Mouse (Mus musculus): ENCODE measurements around the gene Glrx5. TPM values are rescaled to one million over a fixed set of nuclear protein-coding genes. Genes with fewer than 3 reads are reported as not detected.

Gene Glrx5
- polyA plus RNA-seq (2014; fragmentation: Nextera tagmentation; extraction: Ambion mirVana): 214 and 254 TPM in 2 replicates

DNA sequence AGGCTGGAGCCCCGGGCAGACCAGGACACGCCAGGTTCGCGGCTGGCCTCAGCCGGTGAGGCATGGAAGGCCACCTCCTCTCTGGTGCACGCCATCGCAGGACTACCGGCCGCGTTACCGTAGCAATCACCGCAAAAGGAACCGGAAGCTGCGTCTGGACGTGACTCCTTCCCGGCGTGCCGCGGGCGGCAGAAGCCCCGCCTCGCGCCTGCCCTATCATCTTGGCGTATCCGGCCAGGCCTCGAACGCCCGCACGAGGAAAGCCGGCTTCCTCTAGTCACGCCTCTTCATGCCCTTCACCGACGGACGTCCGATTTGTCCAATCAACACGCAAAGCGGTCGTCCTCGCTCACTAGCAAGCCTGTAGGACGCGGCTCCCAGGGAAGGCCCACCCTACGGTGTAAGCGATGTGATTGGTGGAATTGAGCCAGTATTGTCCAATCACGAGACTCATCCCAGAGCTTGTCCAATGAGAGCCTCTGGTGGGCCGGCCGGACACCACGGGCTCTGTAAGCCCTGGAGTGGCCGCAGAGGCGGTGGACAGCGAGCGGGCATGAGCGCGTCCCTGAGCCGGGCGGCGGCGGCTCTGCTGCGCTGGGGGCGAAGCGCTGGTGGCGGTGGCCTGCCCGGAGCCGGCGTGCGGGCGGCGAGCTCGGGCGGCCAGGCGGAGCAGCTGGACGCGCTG, at the start of gene Glrx5:
Glrx5 (plus strand) TSS at position 542 of the 685 bp plus-strand sequence.
- under 1% methylated on average over 72 of the region's 72 CpGs for WGBS (ENCODE audit: insufficient replicate concordance)
- peaks cover 12% of the 10 kb centered on the region for H3K36me3 ChIP-seq (ENCODE audit: control insufficient read depth, insufficient read depth, low read length)
- H3K27ac ChIP-seq (ENCODE audit: low read depth, low read length): peak within 1 kb of the TSS; percentile 89
- no peaks in the 10 kb centered on the region for H3K9me3 ChIP-seq (replicated peaks; ENCODE audit: control insufficient read depth, low read length)
- H3K9ac ChIP-seq (ENCODE audit: low read depth, low read length): peak within 1 kb of the TSS; percentile 88
- H3K4me2 ChIP-seq: peak within 1 kb of the TSS; percentile 83
- H3K4me1 ChIP-seq (ENCODE audit: control insufficient read depth, insufficient read depth, low read length): peaks cover 27% of the 10 kb centered on the region
- H3K4me3 ChIP-seq (ENCODE audit: low read depth, low read length): peak within 1 kb of the TSS; percentile 89
- peak; percentile 97 for ATAC-seq (replicated peaks; ENCODE audit: insufficient number of reproducible peaks, low FRiP score, low TSS enrichment)
- no peaks in the 10 kb centered on the region for H3K27me3 ChIP-seq (ENCODE audit: control insufficient read depth, insufficient read depth, low read length)

DNA sequence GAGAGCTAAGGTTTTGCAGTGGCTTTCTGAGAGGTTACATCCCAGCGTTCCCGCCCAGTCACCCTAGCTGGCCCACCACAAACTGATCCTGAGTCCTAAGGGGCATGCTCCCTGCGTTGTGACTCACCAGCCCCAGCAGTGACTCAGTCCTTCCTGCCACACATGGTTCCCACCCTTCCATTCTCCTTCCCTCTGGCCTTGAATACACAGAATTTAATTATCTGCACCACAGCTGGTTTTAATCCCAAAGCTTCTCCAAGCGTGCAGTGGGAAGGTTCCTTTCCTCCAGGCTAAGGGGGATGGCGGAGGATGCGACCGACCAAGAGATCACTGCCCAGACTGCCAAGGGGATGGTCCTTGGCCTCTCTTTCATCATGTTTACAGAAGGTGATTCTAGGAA, 49.0 kb upstream of the Glrx5 start:
- peaks cover 4% of the 10 kb centered on the region; the same call in 1 of the 2 replicates for H3K4me1 ChIP-seq (ENCODE audit: control insufficient read depth, insufficient read depth, low read length)
- H3K27me3 ChIP-seq (ENCODE audit: control insufficient read depth, insufficient read depth, low read length): no peaks in the 10 kb centered on the region
- no peak for ATAC-seq (replicated peaks; ENCODE audit: insufficient number of reproducible peaks, low FRiP score, low TSS enrichment)

DNA sequence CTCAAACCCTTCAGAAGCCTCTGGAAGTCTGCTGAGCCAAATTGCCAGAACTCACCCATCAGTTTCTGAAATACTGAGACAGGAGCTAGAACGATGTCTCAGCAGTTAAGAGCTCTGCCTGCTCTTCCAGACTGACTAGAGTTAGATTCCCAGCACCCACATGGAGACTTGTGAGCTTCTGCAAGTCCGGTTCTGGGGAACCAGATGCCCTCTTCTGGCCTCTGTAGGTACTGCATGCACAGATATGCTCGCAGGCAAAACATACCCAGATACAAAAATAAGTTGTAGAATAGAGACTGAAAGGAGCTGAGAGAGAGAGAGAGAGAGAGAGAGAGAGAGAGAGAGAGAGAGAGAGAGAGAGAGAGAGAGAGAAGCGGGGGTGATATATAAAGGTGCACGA, 47.4 kb upstream of the Glrx5 start:
- H3K9me3 ChIP-seq (replicated peaks; ENCODE audit: control insufficient read depth, low read length): 0 out of 2 replicates have a peak, but pooled peaks cover 2% of the 10 kb centered on the region
- H3K9ac ChIP-seq (ENCODE audit: low read depth, low read length): no peak overlapping the region
- no peak overlapping the region for H3K4me3 ChIP-seq (ENCODE audit: low read depth, low read length)
- no peak overlapping the region for H3K4me2 ChIP-seq
- WGBS (ENCODE audit: insufficient replicate concordance): 70% methylated on average over 5 of the region's 5 CpGs
- no peak overlapping the region for H3K27ac ChIP-seq (ENCODE audit: low read depth, low read length)
- H3K4me1 ChIP-seq (ENCODE audit: control insufficient read depth, insufficient read depth, low read length): no peaks in the 10 kb centered on the region
- ATAC-seq (replicated peaks; ENCODE audit: insufficient number of reproducible peaks, low FRiP score, low TSS enrichment): no peak
- no peaks in the 10 kb centered on the region for H3K27me3 ChIP-seq (ENCODE audit: control insufficient read depth, insufficient read depth, low read length)
- H3K36me3 ChIP-seq (ENCODE audit: control insufficient read depth, insufficient read depth, low read length): no peaks in the 10 kb centered on the region

More for the DNA sequence above, 49.0 kb upstream of the Glrx5 start:
- H3K9ac ChIP-seq (ENCODE audit: low read depth, low read length): no peak overlapping the region
- 0 out of 2 replicates have a peak, but pooled peaks cover 2% of the 10 kb centered on the region for H3K9me3 ChIP-seq (replicated peaks; ENCODE audit: control insufficient read depth, low read length)
- H3K4me3 ChIP-seq (ENCODE audit: low read depth, low read length): no peak overlapping the region
- H3K27ac ChIP-seq (ENCODE audit: low read depth, low read length): no peak overlapping the region
- no peak overlapping the region for H3K4me2 ChIP-seq
- 65% methylated on average over 7 of the region's 7 CpGs for WGBS (ENCODE audit: insufficient replicate concordance)
- no peaks in the 10 kb centered on the region for H3K36me3 ChIP-seq (ENCODE audit: control insufficient read depth, insufficient read depth, low read length)

DNA sequence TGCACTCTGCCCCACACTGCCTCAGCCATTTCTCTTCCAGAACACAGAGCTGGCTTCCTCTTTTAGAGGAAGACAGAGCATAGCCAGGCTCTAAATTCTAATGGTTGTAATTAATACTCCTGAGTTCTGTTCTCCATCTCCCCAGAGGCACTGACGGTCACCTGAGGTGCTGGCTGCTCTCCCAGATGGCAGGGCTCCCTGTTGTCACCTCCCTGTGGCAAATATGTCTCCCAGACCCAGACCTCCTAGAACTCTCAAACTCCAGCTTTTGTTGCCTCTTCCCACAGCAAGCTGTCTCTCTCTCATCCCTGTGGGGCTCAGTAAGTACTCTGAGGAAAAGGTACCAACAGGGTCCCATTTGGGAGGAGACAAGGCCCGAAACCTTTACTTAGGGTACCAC, 46.5 kb upstream of the Glrx5 start:
- Histone ChIP-seq H3K9me3 (replicated peaks; ENCODE audit: control insufficient read depth, low read length) (0 out of 2 replicates have a peak, but pooled peaks cover 2% of the 10 kb centered on the region), H3K27me3 (ENCODE audit: control insufficient read depth, insufficient read depth, low read length) (no peaks in the 10 kb centered on the region), H3K4me1 (ENCODE audit: control insufficient read depth, insufficient read depth, low read length) (no peaks in the 10 kb centered on the region), H3K27ac (ENCODE audit: low read depth, low read length) (no peak overlapping the region), H3K36me3 (ENCODE audit: control insufficient read depth, insufficient read depth, low read length) (no peaks in the 10 kb centered on the region), H3K4me2 (no peak overlapping the region), H3K4me3 (ENCODE audit: low read depth, low read length) (no peak overlapping the region), H3K9ac (ENCODE audit: low read depth, low read length) (no peak overlapping the region)
- no peak for ATAC-seq (replicated peaks; ENCODE audit: insufficient number of reproducible peaks, low FRiP score, low TSS enrichment)
- WGBS (ENCODE audit: insufficient replicate concordance): 80% methylated on average over 2 of the region's 2 CpGs

DNA sequence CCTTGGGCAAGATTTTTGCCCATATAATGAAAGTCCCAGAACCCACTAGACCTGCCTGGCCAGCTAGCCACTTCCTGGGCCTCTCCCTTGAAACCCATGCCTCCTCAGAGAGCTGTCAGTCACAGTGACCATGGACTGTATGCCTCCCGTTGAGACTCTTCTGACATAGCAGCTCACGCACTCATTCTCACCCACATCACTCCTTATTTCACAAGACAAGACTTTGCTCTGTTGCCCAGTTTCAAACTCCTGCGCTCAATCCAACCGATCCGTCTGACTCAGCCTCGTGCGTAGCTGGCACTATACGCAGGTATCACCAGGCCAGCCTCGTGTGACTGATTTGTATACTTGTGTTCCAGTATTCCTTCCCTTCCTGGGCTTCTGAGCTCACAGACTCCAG, 45.7 kb upstream of the Glrx5 start:
- H3K27ac ChIP-seq (ENCODE audit: low read depth, low read length): no peak overlapping the region
- no peak overlapping the region for H3K9ac ChIP-seq (ENCODE audit: low read depth, low read length)
- ATAC-seq (replicated peaks; ENCODE audit: insufficient number of reproducible peaks, low FRiP score, low TSS enrichment): no peak
- H3K4me3 ChIP-seq (ENCODE audit: low read depth, low read length): no peak overlapping the region
- WGBS (ENCODE audit: insufficient replicate concordance): 84% methylated on average over 9 of the region's 9 CpGs
- H3K27me3 ChIP-seq (ENCODE audit: control insufficient read depth, insufficient read depth, low read length): no peaks in the 10 kb centered on the region
- H3K36me3 ChIP-seq (ENCODE audit: control insufficient read depth, insufficient read depth, low read length): no peaks in the 10 kb centered on the region
- 0 out of 2 replicates have a peak, but pooled peaks cover 2% of the 10 kb centered on the region for H3K9me3 ChIP-seq (replicated peaks; ENCODE audit: control insufficient read depth, low read length)
- H3K4me2 ChIP-seq: no peak overlapping the region
- no peaks in the 10 kb centered on the region for H3K4me1 ChIP-seq (ENCODE audit: control insufficient read depth, insufficient read depth, low read length)

DNA sequence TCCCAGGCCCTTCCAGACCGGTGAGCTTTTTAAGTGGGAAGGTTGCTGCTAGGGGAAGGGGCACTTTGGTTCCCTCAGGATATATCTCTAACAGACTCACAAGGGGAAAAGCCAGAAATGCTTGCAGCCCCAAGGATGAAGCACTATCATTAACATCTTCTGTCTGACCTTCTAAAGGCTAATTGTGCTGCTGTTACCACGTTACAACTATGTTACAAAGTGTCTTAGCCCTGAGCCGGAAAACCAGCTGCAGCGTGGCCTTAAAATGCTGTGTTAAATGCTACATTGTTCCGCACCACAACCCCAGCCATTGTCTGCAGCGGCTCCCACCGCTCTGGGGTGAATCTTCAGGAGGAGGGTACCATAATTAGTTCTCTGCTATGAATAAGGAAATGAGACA, 44.6 kb upstream of the Glrx5 start:
- 0 out of 2 replicates have a peak, but pooled peaks cover 4% of the 10 kb centered on the region for H3K27me3 ChIP-seq (ENCODE audit: control insufficient read depth, insufficient read depth, low read length)
- H3K4me2 ChIP-seq: no peak overlapping the region
- no peak overlapping the region for H3K27ac ChIP-seq (ENCODE audit: low read depth, low read length)
- H3K36me3 ChIP-seq (ENCODE audit: control insufficient read depth, insufficient read depth, low read length): no peaks in the 10 kb centered on the region
- H3K9ac ChIP-seq (ENCODE audit: low read depth, low read length): no peak overlapping the region
- H3K4me1 ChIP-seq (ENCODE audit: control insufficient read depth, insufficient read depth, low read length): no peaks in the 10 kb centered on the region
- WGBS (ENCODE audit: insufficient replicate concordance): 86% methylated on average over 7 of the region's 7 CpGs
- ATAC-seq (replicated peaks; ENCODE audit: insufficient number of reproducible peaks, low FRiP score, low TSS enrichment): no peak
- 0 out of 2 replicates have a peak, but pooled peaks cover 2% of the 10 kb centered on the region for H3K9me3 ChIP-seq (replicated peaks; ENCODE audit: control insufficient read depth, low read length)
- no peak overlapping the region for H3K4me3 ChIP-seq (ENCODE audit: low read depth, low read length)

DNA sequence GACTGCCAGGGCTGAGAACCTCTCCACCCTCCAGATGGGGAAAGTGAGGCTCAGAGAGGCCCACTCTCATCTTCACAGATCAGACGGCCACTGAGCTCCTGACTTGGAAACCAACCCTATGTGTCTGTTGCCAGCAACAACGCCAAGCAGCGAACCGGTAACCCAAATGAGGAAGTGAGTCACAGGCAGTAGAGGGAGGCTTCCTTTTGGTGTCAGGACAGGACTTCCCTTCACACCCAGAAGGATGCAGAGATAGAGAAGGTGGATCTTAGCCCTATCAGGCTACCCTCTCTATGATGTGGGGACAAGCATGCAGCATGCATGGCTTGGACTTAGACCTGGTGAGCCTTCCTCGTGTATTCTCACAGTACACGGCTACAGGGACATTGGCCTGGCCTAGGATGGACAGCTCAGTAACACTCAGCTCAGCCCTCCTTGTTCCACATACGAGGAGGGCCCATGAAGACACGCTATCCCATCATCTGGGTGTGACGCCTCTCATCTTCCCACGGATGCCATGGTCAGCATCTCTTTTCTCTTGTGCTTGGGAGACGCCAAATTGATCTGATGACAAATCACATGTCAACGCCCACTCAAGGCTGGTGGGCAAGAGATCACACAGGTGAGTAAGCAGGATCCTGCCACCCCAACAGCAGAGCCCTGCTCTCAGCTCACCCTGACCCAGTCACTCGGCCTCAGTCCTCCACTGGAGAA, 41.6 kb upstream of the Glrx5 start:
- WGBS (ENCODE audit: insufficient replicate concordance): 72% methylated on average over 13 of the region's 13 CpGs

DNA sequence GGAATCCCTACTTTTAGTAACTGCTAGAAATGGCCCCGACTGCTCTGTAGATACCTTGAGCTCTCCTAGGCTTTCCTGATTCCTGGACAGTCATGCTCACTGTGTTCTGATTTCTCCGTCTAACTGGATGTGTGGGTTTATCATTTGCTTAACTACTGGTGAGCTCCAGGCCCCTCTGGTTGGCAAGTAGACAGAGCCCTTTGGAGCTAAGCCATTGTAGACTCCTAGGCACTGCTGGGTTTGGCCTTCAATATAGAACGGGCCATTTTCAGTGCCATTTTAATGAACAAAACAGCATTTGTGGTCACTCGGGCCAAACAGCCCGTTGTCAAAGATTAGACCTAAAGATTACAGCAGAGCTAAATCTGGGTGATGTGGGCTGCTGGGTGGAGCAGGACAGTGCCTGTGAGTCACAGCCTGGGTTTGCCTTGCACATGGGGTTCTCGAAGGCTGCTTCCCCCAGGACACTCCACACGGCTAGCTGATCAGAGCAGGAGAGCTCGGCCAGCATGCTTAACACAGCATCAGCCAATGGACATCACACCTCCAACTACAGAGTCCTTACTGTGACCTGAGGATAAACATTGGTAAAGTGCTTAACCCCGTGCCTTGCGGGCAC, 40.3 kb upstream of the Glrx5 start:
- H3K4me2 ChIP-seq: no peak overlapping the region
- H3K9me3 ChIP-seq (replicated peaks; ENCODE audit: control insufficient read depth, low read length): no peaks in the 10 kb centered on the region
- H3K4me1 ChIP-seq (ENCODE audit: control insufficient read depth, insufficient read depth, low read length): peaks cover 3% of the 10 kb centered on the region; the same call in 1 of the 2 replicates
- no peaks in the 10 kb centered on the region for H3K36me3 ChIP-seq (ENCODE audit: control insufficient read depth, insufficient read depth, low read length)
- peaks cover 8% of the 10 kb centered on the region for H3K27me3 ChIP-seq (ENCODE audit: control insufficient read depth, insufficient read depth, low read length)
- no peak overlapping the region for H3K27ac ChIP-seq (ENCODE audit: low read depth, low read length)
- ATAC-seq (replicated peaks; ENCODE audit: insufficient number of reproducible peaks, low FRiP score, low TSS enrichment): no peak
- no peak overlapping the region for H3K4me3 ChIP-seq (ENCODE audit: low read depth, low read length)
- H3K9ac ChIP-seq (ENCODE audit: low read depth, low read length): no peak overlapping the region
- WGBS (ENCODE audit: insufficient replicate concordance): 85% methylated on average over 10 of the region's 10 CpGs

More for the DNA sequence above, 41.6 kb upstream of the Glrx5 start:
- Histone ChIP-seq H3K27ac (ENCODE audit: low read depth, low read length) (no peak overlapping the region), H3K4me1 (ENCODE audit: control insufficient read depth, insufficient read depth, low read length) (peaks cover 3% of the 10 kb centered on the region; the same call in 1 of the 2 replicates), H3K36me3 (ENCODE audit: control insufficient read depth, insufficient read depth, low read length) (no peaks in the 10 kb centered on the region), H3K9ac (ENCODE audit: low read depth, low read length) (no peak overlapping the region), H3K4me2 (no peak overlapping the region), H3K9me3 (replicated peaks; ENCODE audit: control insufficient read depth, low read length) (no peaks in the 10 kb centered on the region), H3K27me3 (ENCODE audit: control insufficient read depth, insufficient read depth, low read length) (peaks cover 8% of the 10 kb centered on the region), H3K4me3 (ENCODE audit: low read depth, low read length) (no peak overlapping the region)
- ATAC-seq (replicated peaks; ENCODE audit: insufficient number of reproducible peaks, low FRiP score, low TSS enrichment): no peak
